Mouse (Mus musculus): Measurements from ENCODE around the gene Prr13. TPM values are rescaled to one million over a fixed set of nuclear protein-coding genes. Genes with fewer than 3 reads are reported as not detected.

Gene Prr13
- total RNA-seq, 2 experiments from 2014 or later = 15.2 to 18.7 TPM

DNA sequence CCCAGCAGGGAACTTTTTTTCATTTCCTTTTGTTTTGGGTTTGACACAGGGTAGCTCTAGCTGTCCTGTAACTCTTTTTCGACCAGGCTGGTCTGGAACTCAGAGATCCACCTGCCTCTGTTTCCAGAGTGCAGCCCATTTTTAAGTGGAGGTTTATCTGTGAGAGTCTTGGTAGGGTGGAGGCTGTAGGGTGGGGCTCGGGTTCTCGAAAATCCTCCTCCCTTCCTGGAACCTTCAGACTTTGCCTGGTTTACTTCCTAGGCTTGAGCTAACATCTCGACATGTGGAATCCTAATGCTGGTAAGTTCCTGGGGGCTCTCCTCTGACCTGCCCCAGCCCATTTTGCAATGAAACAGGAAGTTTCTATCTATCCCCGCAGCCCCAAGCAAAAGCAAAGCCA, 1.0 kb downstream of the Prr13 start:
- no peak for DNase-seq (ENCODE audit: low spot score in 2 of 2)

DNA sequence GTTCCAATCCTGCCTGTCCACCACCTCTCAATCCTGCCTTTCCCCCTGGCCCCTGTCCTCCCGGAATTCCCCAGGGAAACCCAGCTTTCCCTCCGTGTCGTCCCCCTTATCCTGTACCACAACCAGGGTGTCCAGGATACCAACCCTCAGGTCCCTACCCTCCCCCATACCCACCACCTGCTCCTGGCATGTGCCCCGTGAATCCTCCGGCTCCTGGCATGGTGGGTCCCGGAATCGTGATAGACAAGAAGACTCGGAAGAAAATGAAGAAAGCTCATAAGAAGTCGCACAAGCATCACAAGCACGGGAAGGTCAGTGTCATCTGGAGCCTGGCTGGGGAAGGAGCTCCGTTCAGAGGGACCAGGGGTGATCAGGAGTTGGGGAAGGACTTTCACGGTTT, 1.6 kb downstream of the Prr13 start:
- no peak for DNase-seq (ENCODE audit: low spot score in 2 of 2)

DNA sequence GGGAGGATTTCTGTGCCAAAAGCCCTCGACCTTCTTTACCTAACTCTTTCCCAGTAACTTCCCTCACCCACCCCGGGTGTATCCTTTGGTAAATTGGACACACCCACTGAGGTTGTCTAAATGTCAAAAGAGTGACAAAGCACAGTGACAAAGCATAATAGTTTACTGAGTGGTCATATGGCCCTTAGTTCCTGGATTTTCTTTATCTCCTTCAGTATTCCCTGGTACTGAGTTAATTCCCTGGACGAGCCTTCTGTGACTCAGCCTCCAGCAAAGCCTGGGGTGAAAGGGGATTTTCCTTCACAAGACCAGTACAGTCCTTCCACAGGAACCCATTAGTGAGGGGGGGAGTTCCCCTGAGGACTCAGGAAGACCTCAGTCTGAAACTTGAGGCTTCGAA, 2.1 kb downstream of the Prr13 start:
- DNase-seq (ENCODE audit: low spot score in 2 of 2) = no peak

DNA sequence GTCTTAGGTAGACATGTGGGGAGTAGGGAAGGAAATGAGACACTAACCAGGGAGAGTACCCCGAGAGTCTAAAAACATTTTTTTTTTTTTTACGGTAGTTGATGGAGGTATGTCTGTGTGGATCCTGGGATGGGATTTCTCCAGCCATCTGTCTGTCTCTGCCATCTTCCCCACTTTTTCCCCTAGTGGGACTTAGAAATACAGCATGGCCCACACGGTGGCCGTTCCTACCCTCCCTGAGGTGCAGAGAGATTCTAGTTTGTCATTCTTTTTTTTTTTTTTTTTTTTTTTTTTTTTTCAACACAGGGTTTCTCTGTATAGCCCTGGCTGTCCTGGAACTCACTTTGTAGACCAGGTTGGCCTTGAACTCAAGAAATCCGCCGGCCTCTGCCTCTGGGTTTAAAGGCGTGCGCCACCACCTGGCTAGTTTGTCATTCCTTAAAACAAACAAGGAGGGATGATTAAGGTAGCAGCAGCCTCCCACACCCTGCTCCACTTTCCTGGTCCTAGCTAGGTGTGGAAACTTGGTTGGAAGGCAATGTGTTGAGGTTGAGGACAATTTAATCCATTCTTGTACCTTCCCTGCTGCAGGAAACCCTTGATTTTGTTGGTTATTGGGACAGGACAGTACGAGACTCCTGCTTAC, 2.7 kb downstream of the Prr13 start:
- DNase-seq (ENCODE audit: low spot score in 2 of 2) = no peak

DNA sequence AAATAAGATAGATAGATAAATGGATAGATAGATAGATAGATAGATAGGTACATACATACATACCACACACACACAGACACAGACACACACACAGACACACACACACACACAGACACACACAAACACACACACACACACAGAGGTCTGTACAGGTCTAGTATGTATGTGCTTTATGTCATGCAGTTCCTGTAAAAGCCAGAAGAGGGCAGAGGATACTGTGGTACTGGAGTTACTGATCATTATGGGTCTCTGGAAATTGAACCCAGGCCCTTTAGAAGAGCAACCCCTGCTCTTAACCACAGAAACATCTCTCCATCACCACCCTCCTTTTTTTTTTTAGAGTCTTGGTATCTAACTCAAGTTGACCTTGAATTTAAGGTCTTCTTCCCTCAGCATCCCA, 4.8 kb downstream of the Prr13 start:
- no peak for DNase-seq (ENCODE audit: low spot score in 2 of 2)

DNA sequence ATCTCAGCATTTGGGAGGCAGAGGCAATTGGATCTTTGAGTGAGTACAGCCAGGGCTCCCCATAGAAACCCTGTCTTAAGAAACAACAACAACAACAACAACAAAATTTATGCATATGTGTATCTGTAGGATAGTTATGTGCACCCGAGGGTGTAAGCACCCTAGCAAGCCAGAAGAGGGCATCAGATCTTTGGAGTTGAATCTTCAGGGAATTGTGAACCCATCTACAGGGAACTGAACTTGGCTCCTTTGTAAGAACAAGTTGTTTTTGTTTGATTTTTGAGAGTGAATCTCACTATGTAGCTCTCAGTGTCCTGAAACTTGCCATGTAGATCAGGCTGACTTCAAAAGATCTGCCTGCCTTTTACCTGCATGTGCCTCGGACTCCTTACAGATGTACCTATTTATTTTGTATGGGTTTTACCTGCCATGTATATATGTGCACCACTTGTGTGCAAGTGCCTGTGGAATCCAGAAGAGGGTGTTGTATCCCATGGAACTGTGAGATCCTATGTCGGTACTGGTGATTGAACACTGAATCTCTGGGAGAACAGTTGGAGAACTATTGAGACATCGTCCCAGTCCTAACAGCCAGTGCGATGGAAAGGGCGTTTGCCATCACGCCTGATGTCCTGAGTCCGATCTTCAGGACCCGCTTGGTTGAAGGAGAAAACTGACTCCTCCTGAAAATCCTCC, 10.0 kb downstream of the Prr13 start:
- no peak for DNase-seq (ENCODE audit: low spot score in 2 of 2)

DNA sequence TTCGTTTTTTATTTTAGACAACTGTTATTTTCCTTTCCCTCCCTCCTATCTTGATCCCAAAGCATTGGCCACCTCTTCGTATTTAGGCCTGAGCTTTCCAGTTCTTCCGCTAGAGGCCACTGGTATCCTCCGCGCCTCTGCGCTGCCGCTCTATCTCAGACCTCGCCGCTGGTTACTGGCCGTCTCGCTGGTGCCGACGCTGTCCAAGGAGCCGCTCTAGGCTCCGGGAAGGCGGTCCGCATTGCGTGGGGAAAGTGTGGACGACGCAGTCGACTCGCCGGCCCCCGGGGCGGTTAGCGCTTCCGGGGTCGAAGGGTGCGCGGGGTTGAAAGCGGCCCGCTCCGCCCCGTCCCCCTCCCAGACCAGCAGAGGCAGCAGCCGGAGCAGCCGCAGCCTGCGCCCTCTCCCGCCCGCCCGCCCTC, 11.4 kb downstream of the Prr13 start, which contains the start of gene Pcbp2:
TSS of gene Pcbp2 (plus strand) at position 357 of the 422 bp plus-strand sequence.
- DNase-seq (ENCODE audit: low spot score in 2 of 2) = peak; percentile 94 to 95

DNA sequence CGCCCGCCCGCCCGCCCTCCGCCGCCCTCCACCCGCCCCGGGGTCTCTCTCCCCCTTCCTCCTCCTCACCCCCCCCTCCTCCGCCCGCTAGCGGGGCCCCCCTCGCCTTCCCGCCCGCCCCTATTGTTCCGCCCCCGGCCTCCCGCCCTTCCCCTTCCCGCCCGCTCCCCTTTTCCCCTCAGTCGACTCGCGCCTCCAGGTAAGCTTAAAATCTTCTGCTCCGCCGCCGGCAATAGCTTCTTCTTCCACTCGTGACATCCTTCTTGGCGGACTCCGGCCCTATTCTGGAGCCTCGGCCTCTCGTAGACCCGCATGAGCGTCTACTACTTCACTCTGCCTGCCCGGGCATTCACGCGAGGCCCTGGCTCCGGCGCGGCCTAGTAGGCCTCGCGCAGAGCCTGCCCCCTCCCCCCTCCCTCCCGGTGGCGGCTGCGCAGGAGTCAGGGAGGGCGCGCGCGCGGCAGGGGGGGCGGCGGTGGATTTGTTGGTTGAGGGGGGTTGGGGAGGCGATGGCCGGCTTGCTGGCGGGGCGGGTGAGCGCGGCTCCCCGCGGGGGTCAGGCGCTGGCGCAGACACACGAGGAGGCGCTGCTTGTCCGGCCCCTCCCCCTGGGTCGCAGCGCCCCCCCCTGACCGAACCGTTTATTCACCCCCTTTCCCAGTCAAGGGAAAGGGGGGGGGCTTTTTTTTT, 11.9 kb downstream of the Prr13 start:
- DNase-seq (ENCODE audit: low spot score in 2 of 2) = peak; percentile 72 to 86

DNA sequence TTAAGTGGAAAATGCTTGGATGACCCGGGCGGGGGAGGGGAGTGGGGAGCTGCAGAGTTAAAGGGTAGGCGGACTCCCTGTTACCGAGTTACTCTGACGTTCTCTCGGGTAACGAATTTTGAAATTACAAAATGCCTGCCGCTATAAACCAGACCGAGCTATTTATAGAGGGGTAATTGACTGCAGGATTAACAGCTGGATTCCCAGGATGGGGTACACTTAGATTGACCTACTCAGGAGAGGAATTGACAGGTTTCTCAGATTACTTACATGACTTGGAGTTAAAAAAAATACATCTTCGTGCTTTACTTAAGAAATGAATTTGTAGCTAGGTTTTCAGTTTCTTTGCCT, 12.4 kb downstream of the Prr13 start:
- no peak for DNase-seq (ENCODE audit: low spot score in 2 of 2)

DNA sequence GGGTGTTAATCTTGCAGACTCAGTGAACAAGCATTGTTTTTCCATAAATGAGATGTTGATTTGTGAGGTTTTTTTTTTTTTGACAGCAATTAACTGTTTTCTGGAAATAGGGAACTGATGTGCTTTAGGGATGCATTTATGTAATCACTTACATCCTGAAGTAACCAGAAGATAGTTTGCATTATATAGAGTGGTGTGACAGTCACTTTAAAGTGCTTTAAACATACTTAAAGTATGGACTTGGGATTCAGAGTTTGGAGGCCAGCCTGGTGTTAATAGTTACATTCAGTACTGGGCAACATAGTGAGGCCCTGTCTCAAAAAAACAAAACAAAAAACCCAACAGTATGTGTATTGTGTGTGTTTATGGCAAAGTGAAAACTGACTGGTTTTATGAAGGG, 12.9 kb downstream of the Prr13 start:
- DNase-seq (ENCODE audit: low spot score in 2 of 2) = no peak

DNA sequence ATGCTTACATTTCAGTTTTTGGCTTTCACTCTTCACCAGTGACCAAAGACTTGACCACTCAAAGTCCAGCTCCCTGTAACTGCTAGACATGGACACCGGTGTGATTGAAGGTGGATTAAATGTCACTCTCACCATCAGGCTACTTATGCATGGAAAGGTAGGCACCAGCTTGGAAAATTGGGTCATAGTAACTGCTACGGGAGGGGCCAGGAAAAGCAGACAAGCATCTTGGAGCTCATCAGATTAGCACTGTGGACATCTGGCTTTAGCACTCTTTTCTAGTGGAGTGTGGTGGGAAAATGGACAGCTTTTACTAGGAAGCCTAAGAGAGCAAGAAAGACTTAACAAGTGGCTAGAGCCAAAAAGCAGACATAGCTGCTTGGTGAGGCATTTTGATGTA, 14.4 kb downstream of the Prr13 start:
- DNase-seq (ENCODE audit: low spot score in 2 of 2) = no peak

DNA sequence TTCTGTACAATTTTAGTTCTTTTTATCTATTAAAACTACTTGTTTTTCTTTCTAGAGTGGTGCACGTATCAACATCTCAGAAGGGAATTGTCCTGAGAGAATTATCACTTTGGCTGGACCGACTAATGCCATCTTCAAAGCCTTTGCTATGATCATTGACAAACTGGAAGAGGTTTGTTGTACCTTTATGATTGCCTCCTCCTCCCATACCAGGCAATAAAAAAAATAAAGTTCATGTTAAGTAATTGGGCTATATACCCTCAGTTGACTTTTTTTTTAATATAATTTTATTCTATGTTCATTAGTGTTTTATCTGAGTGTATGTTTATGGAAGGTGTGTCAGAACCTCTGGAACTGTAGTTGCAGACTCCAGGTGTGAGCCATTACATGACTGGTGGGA, 15.7 kb downstream of the Prr13 start:
- DNase-seq (ENCODE audit: low spot score in 2 of 2) = no peak

DNA sequence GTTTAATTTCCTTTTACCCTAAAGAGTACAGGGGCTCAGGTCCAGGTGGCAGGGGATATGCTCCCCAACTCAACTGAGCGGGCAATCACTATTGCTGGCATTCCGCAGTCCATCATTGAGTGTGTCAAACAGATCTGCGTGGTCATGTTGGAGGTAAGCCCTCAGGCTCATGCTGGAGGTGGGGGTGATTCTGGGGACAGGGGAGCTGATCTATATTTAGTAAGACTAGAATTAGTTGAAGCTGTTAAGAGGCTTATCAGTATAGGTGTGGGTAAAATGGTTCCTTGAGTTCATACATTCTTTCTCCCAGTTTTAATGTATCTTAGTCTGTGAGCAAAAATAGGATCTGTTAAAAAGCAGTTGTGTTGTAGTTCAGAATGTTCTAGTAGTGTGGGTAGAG, 24.3 kb downstream of the Prr13 start:
- DNase-seq (ENCODE audit: low spot score in 2 of 2) = no peak

DNA sequence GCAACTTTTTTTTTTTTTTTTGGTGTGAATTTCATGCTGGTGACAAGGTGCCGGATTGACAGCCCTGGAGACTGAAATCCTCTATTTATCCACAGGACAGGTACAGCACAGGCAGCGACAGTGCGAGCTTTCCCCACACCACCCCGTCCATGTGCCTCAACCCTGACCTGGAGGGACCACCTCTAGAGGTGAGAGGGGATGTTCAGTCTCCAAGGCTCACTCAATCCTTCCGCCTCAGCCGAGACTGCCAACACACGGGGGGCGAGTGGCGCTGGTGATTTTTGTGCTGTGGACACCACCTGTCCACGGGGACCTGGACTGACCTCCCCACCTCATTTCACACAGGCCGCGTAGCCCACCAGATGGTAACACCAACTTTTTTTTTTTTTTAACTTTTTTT, 27.0 kb downstream of the Prr13 start:
- no peak for DNase-seq (ENCODE audit: low spot score in 2 of 2)

DNA sequence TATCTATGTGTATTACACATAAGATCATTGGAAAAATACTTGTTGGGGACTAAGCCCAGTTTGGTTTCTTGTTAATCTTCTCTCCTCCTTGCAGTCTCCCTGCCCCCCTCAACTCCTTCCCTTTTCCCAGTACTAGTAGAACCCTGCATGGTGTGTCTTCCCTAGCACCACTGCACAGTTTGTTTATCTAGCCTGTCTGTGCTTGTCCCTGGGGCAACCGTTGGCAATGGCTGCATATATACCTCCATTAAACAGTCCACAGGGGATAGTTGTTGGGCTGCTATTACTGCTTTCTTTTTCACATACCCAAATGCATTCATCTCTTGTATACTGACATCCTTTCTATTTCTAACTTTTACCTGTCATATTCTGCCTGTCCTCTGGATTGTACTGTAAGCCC, 28.8 kb downstream of the Prr13 start:
- no peak for DNase-seq (ENCODE audit: low spot score in 2 of 2)

DNA sequence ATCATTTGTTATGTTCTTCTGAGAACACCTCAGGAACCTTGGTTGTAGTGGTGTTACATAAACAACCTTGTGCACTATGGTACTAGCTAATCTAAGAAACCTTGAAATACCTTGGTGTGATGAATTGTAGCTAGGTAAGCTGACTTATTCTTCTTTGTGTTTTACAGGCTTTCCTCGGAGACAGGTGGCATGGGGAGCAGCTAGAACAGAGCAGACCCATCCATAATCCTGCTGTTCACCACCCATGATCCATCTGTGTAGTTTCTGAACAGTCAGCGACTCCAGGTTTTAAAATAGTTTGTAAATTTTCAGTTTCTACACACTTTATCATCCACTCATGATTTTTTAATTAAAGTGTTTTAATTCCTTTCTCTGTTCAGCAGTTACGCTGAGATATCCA, 39.5 kb downstream of the Prr13 start:
- DNase-seq (ENCODE audit: low spot score in 2 of 2) = no peak

DNA sequence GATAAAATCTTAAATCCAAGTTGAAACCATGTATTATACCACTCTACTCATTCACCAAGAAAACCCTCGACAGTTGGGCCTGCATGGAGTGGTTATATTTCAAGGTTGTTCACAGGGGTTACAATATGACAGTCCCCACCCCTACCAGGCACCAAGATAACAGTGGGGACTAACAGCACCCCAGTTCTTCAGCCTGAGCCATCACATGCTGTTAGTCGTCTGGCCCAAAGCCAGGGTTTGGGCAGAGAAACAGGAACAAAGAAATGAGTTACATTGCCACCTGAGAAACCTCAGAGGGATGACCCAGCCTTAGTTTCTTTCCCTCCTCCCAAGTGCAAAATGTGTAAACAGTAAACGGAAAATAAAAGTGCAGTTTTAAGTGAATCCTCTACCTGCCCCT, 40.5 kb downstream of the Prr13 start:
- no peak for DNase-seq (ENCODE audit: low spot score in 2 of 2)

DNA sequence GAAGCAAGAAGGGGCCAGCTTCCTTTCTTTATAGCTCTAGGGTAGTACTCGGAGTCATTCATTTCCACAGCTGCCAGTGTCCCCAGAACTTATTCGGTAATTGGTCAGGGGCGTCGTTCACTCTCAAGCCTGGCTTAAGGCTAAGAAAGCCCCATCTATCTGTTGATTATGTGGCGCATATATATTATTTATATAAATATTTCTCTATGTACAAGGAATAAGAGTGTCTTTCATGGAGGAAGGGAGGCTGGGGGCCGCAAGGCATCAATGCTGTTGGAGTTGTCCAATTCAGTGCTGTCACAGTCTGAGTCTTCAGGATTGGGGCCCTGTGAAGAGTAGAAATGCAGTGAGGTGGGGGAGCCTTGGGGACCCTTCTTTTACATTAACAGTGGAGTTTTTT, 41.0 kb downstream of the Prr13 start:
- no peak for DNase-seq (ENCODE audit: low spot score in 2 of 2)

DNA sequence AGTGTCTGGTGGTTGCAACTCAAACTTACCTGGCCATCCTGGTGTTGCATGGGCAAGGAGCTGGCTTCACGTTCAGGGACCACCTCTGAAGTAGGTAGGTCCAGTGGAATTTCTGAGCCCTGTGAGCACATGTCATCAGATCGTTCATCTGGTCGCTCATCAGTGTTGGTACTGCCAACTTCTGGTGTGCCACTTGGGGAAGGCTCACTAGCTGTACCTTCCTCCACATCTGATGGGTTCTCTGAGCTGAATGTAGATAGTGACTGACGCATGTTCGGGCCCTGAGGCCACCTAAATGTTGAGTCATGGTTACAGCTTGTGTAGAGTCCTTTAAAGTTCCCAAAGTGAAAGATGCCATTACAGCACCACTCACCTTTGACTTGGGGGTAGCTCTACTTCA, 41.7 kb downstream of the Prr13 start:
- no peak for DNase-seq (ENCODE audit: low spot score in 2 of 2)

DNA sequence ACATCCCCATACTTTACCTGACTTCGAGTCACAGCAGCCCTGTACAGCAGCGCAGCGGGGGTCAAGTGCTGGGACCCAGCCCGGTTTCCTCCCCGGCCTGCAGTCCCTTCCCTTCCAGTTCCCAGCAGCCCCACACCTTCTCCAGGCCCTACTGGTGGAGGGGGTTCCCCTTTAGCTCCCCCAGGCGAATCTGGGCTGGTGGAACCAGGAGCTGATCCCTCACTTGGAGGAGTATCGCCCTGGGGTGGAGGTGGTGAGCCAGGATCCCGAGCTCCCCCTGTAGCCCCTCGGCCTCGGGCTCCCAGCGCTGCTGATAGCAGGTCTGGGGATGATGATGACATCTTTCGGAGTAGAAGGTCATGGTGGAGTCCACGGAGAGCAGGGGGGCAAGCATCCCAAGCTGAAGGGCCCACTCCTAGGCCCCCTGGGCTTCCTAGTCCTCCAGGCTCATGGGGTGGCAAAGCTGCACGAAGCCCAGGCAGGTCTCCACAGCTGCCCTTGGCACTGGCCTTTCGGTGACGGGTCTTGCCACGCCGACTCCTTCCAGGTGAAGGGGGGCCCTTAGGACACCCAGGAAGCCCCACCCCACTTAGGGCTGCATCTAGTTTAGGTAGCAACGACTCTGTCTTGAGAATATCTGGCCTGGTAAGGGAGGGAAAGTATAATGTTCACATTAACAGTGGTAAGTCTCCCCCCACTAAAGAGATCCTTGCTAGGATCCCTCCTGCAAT, 42.4 kb downstream of the Prr13 start:
- DNase-seq (ENCODE audit: low spot score in 2 of 2) = no peak

DNA sequence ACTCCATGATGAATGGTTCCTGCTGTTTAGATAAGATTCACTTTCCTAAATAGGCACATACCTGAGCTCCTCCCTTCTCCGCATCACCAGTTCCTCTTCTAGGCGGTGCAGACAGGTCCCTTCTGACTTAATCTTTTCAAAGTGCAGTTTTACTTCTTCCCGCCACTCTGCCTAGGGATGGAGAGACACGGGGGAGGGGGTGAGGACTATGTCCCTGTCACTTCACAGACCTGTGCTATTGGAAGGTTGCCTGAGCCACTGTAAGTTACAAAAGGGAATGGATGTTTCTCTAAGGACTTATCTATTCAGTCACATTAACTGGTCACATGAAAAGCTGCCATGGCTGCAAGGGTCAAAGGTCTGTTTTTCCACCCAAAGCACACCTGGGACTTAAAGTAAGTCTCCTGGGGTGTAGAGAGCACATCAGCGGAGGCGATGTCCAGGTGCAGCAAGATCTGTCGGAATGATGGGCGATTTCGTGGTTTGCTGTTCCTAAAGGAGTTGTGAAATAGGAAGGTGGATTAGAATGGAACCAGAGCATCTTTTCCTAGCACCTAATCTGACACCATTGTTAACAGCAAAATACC, 43.5 kb downstream of the Prr13 start:
- DNase-seq (ENCODE audit: low spot score in 2 of 2) = no peak

DNA sequence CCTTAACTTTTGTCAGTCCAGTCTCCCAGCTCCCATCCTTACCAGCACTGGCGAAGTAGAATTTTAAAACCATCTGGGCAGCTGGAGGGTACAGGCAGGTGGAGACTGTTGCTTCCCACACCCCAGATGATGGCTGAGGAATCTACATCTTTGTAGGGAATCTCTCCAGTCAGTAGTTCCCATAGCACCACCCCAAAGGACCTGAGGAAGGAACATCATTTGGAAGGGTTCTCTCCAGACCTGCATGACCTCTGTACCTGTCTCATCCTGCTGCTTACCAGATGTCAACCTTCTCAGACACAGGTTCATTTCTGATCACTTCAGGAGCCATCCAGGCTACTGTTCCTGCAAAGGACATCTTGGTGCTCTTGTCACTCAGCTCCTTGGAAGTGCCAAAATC, 44.6 kb downstream of the Prr13 start, which contains the start of gene Gm10337:
TSS of gene Gm10337 (plus strand) at position 276 of the 400 bp plus-strand sequence.
- no peak for DNase-seq (ENCODE audit: low spot score in 2 of 2)
